Mouse (Mus musculus) cortical plate, adult 2 months (tissue): ENCODE results near the gene Slc8b1.

Experiments
- CTCF ChIP-seq: fragments of 200-500 bp; IDR thresholded peaks from 2 replicates; pipeline ENCODE4 v1.5.1; 2011; ENCODE audit warnings: mild to moderate bottlenecking, control low read depth, low read length; ENCODE audit not compliant: insufficient read depth; ENCODE audit errors: extremely low read depth
- POLR2A ChIP-seq: fragments of 200-500 bp; IDR thresholded peaks from 2 replicates; pipeline ENCODE4 v1.6.1; 2011; ENCODE audit warnings: mild to moderate bottlenecking, low read length, control low read depth; ENCODE audit not compliant: insufficient read depth; ENCODE audit errors: extremely low read depth

DNA sequence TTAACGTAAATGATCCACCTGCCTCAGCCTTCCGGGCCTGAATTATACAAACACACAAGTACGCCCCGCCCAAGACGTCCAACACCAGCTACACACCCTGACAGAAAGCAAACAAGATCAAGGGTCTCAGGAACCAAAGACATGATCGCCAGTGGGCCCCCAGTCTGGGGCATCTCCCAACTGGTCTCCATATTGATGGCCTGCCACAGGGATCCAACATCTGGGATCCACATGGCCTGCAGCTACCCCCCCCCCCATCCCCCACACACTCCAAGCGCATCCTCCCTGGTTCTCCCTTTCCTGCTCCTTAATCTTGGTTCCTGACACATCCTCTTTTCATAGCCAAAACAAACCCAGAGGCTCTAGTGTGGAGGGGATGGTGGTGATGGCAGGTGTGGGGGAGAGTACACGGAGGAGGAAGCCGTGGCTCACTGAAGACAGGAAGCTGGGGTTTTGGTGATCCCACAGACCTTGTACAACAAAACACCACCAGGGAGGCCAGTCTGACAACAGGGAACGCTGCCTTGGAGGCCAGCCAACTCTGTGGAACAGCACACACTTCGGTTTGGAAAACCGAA, 67.6 kb downstream of the Slc8b1 start:
- TF ChIP-seq CTCF, result no peak
- TF ChIP-seq POLR2A, result no peak
